Mouse (Mus musculus) hindbrain, embryonic 16.5 days (tissue): ENCODE measurements around the gene Exoc6b. TPM values are rescaled to one million over a fixed set of nuclear protein-coding genes. Genes with fewer than 3 reads are reported as not detected.

Experiments used
- ATAC-seq: fragments of 200-750 bp; cut with Nextera tagmentation; 2 replicates; pipeline ENCODE4 v1.8.0; 2017; ENCODE audit warnings: moderate TSS enrichment, moderate library complexity
- H3K27ac ChIP-seq: fragments of 300-500 bp; sonication (generic); 2 replicates; pipeline ENCODE4 v1.5.1; 2014; ENCODE audit warnings: low read depth, mild to moderate bottlenecking, control low read depth, low read length, moderate library complexity
- H3K27me3 ChIP-seq: fragments of 300-500 bp; sonication (generic); replicated peaks from 2 replicates; pipeline ENCODE4 v1.6.1; 2014; ENCODE audit warnings: low read length; ENCODE audit not compliant: control insufficient read depth, insufficient read depth
- H3K36me3 ChIP-seq: fragments of 300-500 bp; sonication (generic); 2 replicates; pipeline ENCODE4 v1.6.1; 2014; ENCODE audit warnings: mild to moderate bottlenecking, low read length, moderate library complexity, mixed read lengths; ENCODE audit not compliant: control insufficient read depth, insufficient read depth
- H3K4me1 ChIP-seq: fragments of 300-500 bp; sonication (generic); 2 replicates; pipeline ENCODE4 v1.6.1; 2014; ENCODE audit warnings: low read depth, low read length; ENCODE audit not compliant: control insufficient read depth, insufficient read depth
- H3K4me2 ChIP-seq: fragments of 300-500 bp; sonication (generic); 2 replicates; pipeline ENCODE4 v1.6.1; 2014; ENCODE audit warnings: mild to moderate bottlenecking, low read length, control low read depth, moderate library complexity
- H3K4me3 ChIP-seq: fragments of 300-500 bp; sonication (generic); 2 replicates; pipeline ENCODE4 v1.5.1; 2014; ENCODE audit warnings: mild to moderate bottlenecking, low read length, control low read depth, moderate library complexity
- H3K9ac ChIP-seq: fragments of 300-500 bp; sonication (generic); 2 replicates; pipeline ENCODE4 v1.6.1; 2014; ENCODE audit warnings: low read depth, mild to moderate bottlenecking, control low read depth, low read length, moderate library complexity
- H3K9me3 ChIP-seq: fragments of 300-500 bp; sonication (generic); 2 replicates; pipeline ENCODE4 v1.6.1; 2014; ENCODE audit warnings: mild to moderate bottlenecking, low read length, moderate library complexity; ENCODE audit not compliant: control insufficient read depth
- WGBS: fragments of 180-500 bp; shearing (Covaris S2); extraction: QIAGEN DNeasy Blood & Tissue Kit; methylation state at CpG from one replicate; pipeline ENCODE4 v1.1.7; 2014; 5-methylcytosine and 5-hydroxymethylcytosine counted together
- polyA plus RNA-seq: library from polyadenylated mRNA; unstranded; fragments of >200 nt; fragmentation: Nextera tagmentation; extraction: Ambion mirVana; gene quantifications from 2 replicates; pipeline ENCODE4 v1.2.1, GENCODE M21; 2015

Gene Exoc6b
- polyA plus RNA-seq, 1 experiment from 2014 or later: 46.5 TPM

- no peak for ATAC-seq
- no peaks in the 10 kb centered on the region for H3K36me3 ChIP-seq
- H3K27ac ChIP-seq: 0 out of 2 replicates have a peak overlapping the region, but pooled peaks have one; percentile 5
These were observed 202.2 kb downstream of the Exoc6b start for GRCm38 (mm10) chr6:84867114-84867513.

GRCm38 (mm10) chr6:84864625-84865024, 204.7 kb downstream of the Exoc6b start:
- 89% methylated on average over 3 of the region's 3 CpGs for WGBS
- no peaks in the 10 kb centered on the region for H3K36me3 ChIP-seq

More at GRCm38 (mm10) chr6:84867114-84867513, 202.2 kb downstream of the Exoc6b start:
- no peaks in the 10 kb centered on the region for H3K27me3 ChIP-seq
- no peak overlapping the region for H3K4me3 ChIP-seq
- 4% methylated on average over 4 of the region's 4 CpGs for WGBS
- H3K9me3 ChIP-seq: no peaks in the 10 kb centered on the region
- no peak overlapping the region for H3K9ac ChIP-seq
- H3K4me2 ChIP-seq: no peak overlapping the region
- peaks cover 8% of the 10 kb centered on the region for H3K4me1 ChIP-seq

GRCm38 (mm10) chr6:84863816-84864375, 205.4 kb downstream of the Exoc6b start:
- H3K27ac ChIP-seq: no peak overlapping the region
- no peaks in the 10 kb centered on the region for H3K9me3 ChIP-seq
- no peak overlapping the region for H3K4me2 ChIP-seq
- H3K36me3 ChIP-seq: no peaks in the 10 kb centered on the region
- H3K27me3 ChIP-seq: no peaks in the 10 kb centered on the region
- peaks cover 8% of the 10 kb centered on the region for H3K4me1 ChIP-seq
- WGBS: 89% methylated on average over 1 of the region's 1 CpGs
- no peak for ATAC-seq
- H3K9ac ChIP-seq: no peak overlapping the region
- H3K4me3 ChIP-seq: no peak overlapping the region

More at GRCm38 (mm10) chr6:84864625-84865024, 204.7 kb downstream of the Exoc6b start:
- Histone ChIP-seq H3K4me1 (peaks cover 8% of the 10 kb centered on the region), H3K9me3 (no peaks in the 10 kb centered on the region), H3K4me3 (no peak overlapping the region), H3K27me3 (no peaks in the 10 kb centered on the region), H3K9ac (no peak overlapping the region), H3K4me2 (no peak overlapping the region), H3K27ac (no peak overlapping the region)
- ATAC-seq: no peak

DNA sequence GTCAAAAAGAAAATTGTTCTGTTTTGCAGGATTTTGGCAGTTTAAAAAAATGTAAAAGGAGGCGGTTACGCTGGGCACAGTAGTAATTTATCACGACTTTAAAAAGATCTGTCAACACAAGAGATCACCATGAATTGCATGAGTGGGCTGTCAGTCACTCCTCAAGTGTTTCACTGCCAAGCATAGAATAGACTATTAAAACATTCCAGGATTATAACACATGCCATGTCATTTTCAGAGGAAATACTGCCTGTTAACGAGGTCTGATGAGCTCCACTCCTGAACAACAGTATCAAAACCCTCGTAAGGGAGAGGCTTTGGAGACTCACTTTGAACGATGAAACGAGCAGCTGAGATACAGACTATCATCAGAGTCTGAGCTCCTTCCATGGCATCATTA, 223.6 kb downstream of the Exoc6b start:
- no peak overlapping the region for H3K27ac ChIP-seq
- H3K4me3 ChIP-seq: no peak overlapping the region
- H3K9me3 ChIP-seq: no peaks in the 10 kb centered on the region
- H3K4me2 ChIP-seq: no peak overlapping the region
- peaks cover 4% of the 10 kb centered on the region for H3K36me3 ChIP-seq
- H3K9ac ChIP-seq: no peak overlapping the region
- no peak for ATAC-seq
- H3K4me1 ChIP-seq: no peaks in the 10 kb centered on the region
- H3K27me3 ChIP-seq: no peaks in the 10 kb centered on the region
- WGBS: 70% methylated on average over 7 of the region's 7 CpGs

- Histone ChIP-seq H3K27ac (no peak overlapping the region), H3K4me2 (no peak overlapping the region), H3K27me3 (no peaks in the 10 kb centered on the region), H3K4me3 (no peak overlapping the region), H3K9ac (no peak overlapping the region), H3K9me3 (no peaks in the 10 kb centered on the region), H3K36me3 (no peaks in the 10 kb centered on the region), H3K4me1 (no peaks in the 10 kb centered on the region)
- no peak for ATAC-seq
These were observed 228.2 kb downstream of the Exoc6b start for GRCm38 (mm10) chr6:84841138-84841537.

DNA sequence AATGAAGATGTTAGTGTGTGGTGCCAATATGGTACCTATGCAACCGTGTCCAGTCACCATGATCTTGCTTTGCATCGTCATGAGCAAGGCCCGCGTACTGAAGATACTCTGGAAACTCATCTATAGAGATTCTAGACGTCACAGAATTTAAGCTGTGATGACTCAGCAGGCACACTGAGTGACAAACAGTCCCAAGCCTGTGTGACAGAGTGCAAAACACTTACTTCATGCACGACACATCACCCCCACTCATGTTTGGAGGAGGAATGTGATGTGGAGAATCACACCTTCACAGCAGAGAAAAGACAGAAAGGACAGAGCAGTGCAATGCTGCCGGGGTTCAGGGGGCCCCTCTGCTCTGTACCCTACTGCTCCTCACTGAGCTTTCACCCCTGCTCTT, 261.8 kb downstream of the Exoc6b start:
- no peaks in the 10 kb centered on the region for H3K9me3 ChIP-seq
- H3K4me2 ChIP-seq: no peak overlapping the region
- no peak overlapping the region for H3K4me3 ChIP-seq
- no peak overlapping the region for H3K27ac ChIP-seq
- H3K27me3 ChIP-seq: no peaks in the 10 kb centered on the region
- H3K36me3 ChIP-seq: no peaks in the 10 kb centered on the region; the same call in 1 of the 2 replicates
- no peak for ATAC-seq
- H3K4me1 ChIP-seq: no peaks in the 10 kb centered on the region; the same call in 1 of the 2 replicates
- WGBS: 89% methylated on average over 7 of the region's 7 CpGs
- no peak overlapping the region for H3K9ac ChIP-seq

DNA sequence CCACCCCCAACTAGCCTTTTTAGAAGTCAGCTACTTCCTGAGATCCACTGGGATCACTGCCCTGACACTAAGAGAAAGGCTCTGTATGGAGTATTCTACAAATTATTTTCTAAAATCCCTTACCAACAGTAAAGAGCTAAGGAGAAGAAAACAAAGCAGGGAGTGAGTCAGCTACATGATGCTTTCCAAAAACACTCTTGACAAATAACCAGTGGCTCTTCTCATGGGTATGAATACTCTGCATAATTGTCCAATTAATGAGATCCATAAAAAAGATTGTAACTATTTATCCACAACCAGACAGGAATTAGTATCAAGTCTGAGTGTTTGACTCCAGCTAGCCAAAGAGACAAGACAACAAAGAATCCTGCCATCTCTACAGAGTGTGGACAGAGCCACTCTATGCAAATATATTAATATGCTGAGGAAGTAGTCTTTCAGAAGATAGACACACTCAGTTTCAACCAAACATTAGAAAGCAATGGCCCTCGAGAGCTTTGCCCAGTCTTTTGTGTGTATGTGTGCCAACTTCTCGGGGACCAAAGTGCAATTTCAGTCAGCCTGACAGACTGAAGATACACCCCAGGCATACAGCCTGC, 263.1 kb downstream of the Exoc6b start:
- ATAC-seq: peak; percentile 80

DNA sequence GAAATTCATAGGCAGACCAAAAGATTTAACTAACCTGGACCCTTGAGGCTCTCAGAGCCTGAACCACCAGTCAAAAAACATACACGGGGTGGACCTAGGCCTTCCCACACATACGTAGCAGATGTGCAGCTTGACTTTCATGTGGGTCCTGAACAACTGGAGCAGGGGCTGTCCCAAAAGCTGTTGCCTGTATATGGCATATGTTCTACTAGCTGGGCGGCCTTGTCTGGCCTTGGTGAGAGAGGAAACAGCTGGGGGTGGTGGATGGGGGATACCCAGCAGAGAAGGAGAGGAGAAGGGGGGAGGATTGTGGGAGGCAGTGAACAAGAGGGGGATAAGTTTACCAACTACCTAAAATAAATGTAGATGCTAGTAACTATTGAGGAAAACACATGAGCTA, 270.6 kb downstream of the Exoc6b start:
- Histone ChIP-seq H3K9me3 (no peaks in the 10 kb centered on the region), H3K4me2 (no peak overlapping the region), H3K27me3 (no peaks in the 10 kb centered on the region), H3K9ac (no peak overlapping the region), H3K4me3 (no peak overlapping the region), H3K27ac (no peak overlapping the region), H3K4me1 (no peaks in the 10 kb centered on the region), H3K36me3 (no peaks in the 10 kb centered on the region)
- ATAC-seq: no peak
- 93% methylated on average over 3 of the region's 3 CpGs for WGBS

More for the DNA sequence above, 263.1 kb downstream of the Exoc6b start:
- Histone ChIP-seq H3K27me3 (no peaks in the 10 kb centered on the region), H3K27ac (no peak overlapping the region), H3K4me3 (no peak overlapping the region), H3K36me3 (no peaks in the 10 kb centered on the region), H3K9me3 (no peaks in the 10 kb centered on the region), H3K4me1 (no peaks in the 10 kb centered on the region; the same call in 1 of the 2 replicates), H3K9ac (no peak overlapping the region), H3K4me2 (no peak overlapping the region)
- WGBS: 60% methylated on average over 2 of the region's 2 CpGs

DNA sequence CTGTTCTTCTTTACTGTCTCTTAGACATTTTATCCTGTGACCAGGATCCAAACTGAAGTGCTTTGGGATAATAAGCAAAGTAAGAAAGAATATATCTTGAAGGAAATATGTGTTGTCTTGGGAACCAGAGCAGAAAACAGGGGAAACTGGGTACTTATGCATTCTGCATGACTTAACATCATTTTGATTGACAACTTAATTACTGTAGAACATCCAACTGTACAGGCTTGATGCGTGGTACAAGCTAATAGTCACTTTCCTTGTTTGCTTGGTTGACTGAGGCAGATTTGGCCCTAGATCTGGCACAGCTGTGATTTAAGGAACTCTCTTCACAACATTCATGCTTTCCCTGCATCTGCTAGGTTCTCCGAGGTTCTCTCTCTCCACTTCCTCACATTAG, 285.3 kb downstream of the Exoc6b start:
- ATAC-seq: no peak
- H3K27ac ChIP-seq: no peak overlapping the region
- no peak overlapping the region for H3K4me3 ChIP-seq
- H3K27me3 ChIP-seq: no peaks in the 10 kb centered on the region
- H3K9ac ChIP-seq: no peak overlapping the region
- H3K4me2 ChIP-seq: no peak overlapping the region
- 54% methylated on average over 2 of the region's 2 CpGs for WGBS
- no peaks in the 10 kb centered on the region for H3K9me3 ChIP-seq
- H3K4me1 ChIP-seq: no peaks in the 10 kb centered on the region; the same call in 1 of the 2 replicates
- H3K36me3 ChIP-seq: no peaks in the 10 kb centered on the region
